Mouse (Mus musculus): ENCODE results near the gene Cbll1.

- no peak for TF ChIP-seq CTCF (IDR thresholded peaks at IDR 0.05; ENCODE audit: low read depth, low read length)
- TF ChIP-seq POLR2A (IDR thresholded peaks at IDR 0.05; ENCODE audit: extremely low read depth, insufficient read depth, low read length), result no peak
Observed at GRCm38 (mm10) chr12:31486431-31486830, 13.0 kb downstream of the Cbll1 start.
